Mouse (Mus musculus): Measurements from ENCODE around the gene Spen.

DNA sequence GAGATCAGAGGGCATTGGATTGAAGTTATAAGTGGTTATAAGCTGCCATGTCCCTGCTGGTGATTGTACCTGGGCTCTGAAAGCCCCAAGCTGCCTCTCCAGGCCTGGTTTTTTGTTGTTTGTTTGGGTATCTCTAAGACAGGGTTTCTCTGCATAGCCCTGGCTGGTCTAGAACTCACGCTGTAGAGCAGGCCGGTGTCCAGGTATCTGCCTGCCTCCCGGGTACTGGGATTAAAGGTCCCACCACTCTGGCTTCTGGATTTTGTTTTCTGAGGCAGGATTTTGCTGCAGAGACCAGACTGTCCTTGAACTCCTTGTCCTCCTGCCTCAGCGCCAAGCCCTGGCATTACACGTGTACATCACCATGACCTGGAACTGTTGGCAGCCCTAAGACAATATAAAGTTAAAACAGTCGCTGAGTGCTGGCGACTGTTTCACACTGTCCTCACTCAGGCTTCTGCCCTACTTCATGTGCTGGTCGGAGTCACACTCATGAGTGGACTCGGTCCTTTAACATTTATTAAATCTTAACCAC is 86.4 kb downstream of the Spen start:
- TF ChIP-seq CTCF (IDR thresholded peaks at IDR 0.05) (no peak), EP300 (IDR thresholded peaks at IDR 0.05) (no peak)
